Mouse (Mus musculus): ENCODE results near the gene Krt78. TPM values are rescaled to one million over a fixed set of nuclear protein-coding genes. Genes with fewer than 3 reads are reported as not detected.
"Not testable (repeated sequence)": the region's sequence is repeated elsewhere in the genome, so short reads cannot be mapped to it uniquely, and the experiment has no call there.

Krt78 gene
- 0.04 and 0.10 TPM in 2 replicates for polyA plus RNA-seq (2015; fragmentation: Nextera tagmentation; extraction: Ambion mirVana)

DNA sequence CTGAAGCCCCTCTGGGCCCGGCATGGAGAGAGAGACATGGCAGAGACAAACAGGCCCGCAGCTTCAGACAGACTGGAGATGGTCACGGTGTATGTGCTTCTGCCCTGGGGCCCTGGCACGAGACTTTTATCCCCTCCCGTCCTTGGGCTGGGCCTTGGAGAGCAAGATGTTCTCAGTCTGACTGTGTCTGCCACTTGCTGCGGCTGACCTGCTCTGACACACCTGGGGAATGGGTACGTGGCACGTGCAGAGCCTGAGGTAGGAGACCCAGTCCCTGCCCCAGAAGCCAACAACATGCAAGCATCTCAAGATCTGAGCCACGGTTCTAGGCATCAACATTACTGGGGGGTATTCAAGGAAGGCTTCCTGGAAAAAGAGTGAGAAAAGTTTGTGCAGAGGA, at the start of gene Krt78:
Gene Krt78, minus strand, starts transcription at position 101 of the 400 bp plus-strand sequence.
- ATAC-seq (replicated peaks; ENCODE audit: insufficient number of reproducible peaks, insufficient read depth, low FRiP score, low read depth), result no peak
- Histone ChIP-seq H3K4me1 (replicated peaks) (no peaks in the 10 kb centered on the region), H3K9ac (no peak within 1 kb of the TSS), H3K36me3 (no peaks in the 10 kb centered on the region), H3K27ac (no peak within 1 kb of the TSS), H3K27me3 (no peaks in the 10 kb centered on the region), H3K4me3 (no peak within 1 kb of the TSS), H3K4me2 (no peak within 1 kb of the TSS), H3K9me3 (replicated peaks) (no peaks in the 10 kb centered on the region)
- 81% methylated on average over 9 of the region's 9 CpGs for WGBS

DNA sequence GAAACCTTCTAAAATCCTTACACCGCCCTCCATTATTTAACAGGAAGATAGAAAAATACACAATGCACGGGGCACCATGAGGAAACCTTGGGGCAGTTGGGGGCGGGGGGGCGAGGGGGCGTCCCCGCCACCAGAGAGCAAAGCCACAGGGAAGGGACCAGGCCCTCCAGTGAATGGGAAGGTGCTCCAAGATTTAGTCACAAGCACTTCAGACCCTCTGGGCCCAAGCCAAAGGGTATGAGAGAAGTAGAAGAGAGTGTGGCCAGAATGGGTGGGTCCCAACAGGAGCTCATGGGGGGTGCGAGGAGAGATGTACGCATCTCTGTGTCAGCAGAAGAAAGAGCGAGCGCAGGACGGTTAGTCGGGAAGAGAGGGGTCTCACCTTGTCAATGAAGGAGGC, 49.4 kb upstream of the Krt78 start:
- peak overlapping the region; percentile 46; the same call in 1 of the 2 replicates for H3K9ac ChIP-seq
- peaks cover 32% of the 10 kb centered on the region for H3K27me3 ChIP-seq
- H3K27ac ChIP-seq, result peak overlapping the region; percentile 1; the same call in 1 of the 2 replicates
- no peak for ATAC-seq (replicated peaks; ENCODE audit: insufficient number of reproducible peaks, insufficient read depth, low FRiP score, low read depth)
- H3K4me2 ChIP-seq, result peak overlapping the region; percentile 66
- peak overlapping the region; percentile 48 for H3K4me3 ChIP-seq
- H3K36me3 ChIP-seq, result no peaks in the 10 kb centered on the region
- WGBS, result 26% methylated on average over 12 of the region's 12 CpGs
- no peaks in the 10 kb centered on the region for H3K9me3 ChIP-seq (replicated peaks)
- H3K4me1 ChIP-seq (replicated peaks), result peaks cover 8% of the 10 kb centered on the region

DNA sequence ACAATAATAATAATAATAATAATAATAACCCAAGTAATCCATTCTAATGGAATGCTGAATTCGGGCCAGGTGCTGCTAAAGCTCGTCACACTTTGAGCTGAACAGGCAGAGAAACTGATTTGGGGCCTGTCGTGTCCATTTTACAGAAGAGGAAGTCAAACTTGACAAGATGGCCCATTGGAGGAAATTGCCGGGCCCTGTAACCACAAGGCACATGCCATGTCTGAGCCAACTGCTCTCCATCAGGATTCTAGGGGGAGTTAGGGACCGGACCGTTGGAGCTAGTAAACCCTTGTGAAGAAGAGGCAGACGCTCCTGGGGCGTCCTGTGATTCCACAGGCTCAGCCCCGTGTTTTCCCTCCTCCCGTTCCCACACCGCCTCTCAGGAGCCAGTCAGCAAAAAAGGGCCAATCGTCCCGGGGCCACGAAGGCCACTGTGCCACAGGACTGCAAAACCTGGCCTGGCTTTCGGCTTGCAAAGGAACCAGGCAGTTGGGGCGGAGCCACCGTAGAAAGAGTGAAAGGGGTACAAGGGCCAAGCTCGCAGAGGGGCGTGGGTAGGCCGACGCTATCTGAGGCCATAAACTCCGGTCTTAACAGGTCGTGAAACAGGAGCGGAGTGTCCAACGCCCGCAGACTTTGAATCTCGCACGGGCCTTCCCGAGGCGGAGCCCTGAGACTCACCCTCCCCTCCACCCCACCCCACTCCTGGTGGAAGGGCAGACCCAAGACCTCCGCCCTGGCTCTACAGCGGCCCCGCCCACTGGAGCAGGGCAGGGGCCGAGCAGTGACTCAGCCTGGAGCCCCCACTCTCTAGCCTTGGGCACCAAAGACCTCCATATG, 48.8 kb upstream of the Krt78 start:
- Histone ChIP-seq H3K27me3 (peaks cover 32% of the 10 kb centered on the region), H3K4me1 (replicated peaks) (peaks cover 8% of the 10 kb centered on the region), H3K9ac (peak overlapping the region; percentile 46), H3K4me3 (peak overlapping the region; percentile 48), H3K9me3 (replicated peaks) (no peaks in the 10 kb centered on the region), H3K4me2 (peak overlapping the region; percentile 66), H3K36me3 (no peaks in the 10 kb centered on the region), H3K27ac (peak overlapping the region; percentile 1; the same call in 1 of the 2 replicates)
- peak; percentile 59 for ATAC-seq (replicated peaks; ENCODE audit: insufficient number of reproducible peaks, insufficient read depth, low FRiP score, low read depth)
- WGBS, result 5% methylated on average over 34 of the region's 34 CpGs

- no peak for ATAC-seq (replicated peaks; ENCODE audit: insufficient number of reproducible peaks, insufficient read depth, low FRiP score, low read depth)
- H3K36me3 ChIP-seq, result no peaks in the 10 kb centered on the region
- WGBS, result 80% methylated on average over 11 of the region's 11 CpGs
- H3K9me3 ChIP-seq (replicated peaks), result no peaks in the 10 kb centered on the region
- H3K4me1 ChIP-seq (replicated peaks), result peaks cover 8% of the 10 kb centered on the region
- H3K27ac ChIP-seq, result no peak overlapping the region
- H3K4me2 ChIP-seq, result no peak overlapping the region
- H3K9ac ChIP-seq, result no peak overlapping the region
- peaks cover 20% of the 10 kb centered on the region for H3K27me3 ChIP-seq
- H3K4me3 ChIP-seq, result no peak overlapping the region
Observed at GRCm38 (mm10) chr15:101999676-102000335, 45.7 kb upstream of the Krt78 start.

- WGBS, result 83% methylated on average over 11 of the region's 11 CpGs
- no peak for ATAC-seq (replicated peaks; ENCODE audit: insufficient number of reproducible peaks, insufficient read depth, low FRiP score, low read depth)
- H3K4me3 ChIP-seq, result no peak overlapping the region
- H3K4me2 ChIP-seq, result no peak overlapping the region
- no peaks in the 10 kb centered on the region for H3K36me3 ChIP-seq
- no peak overlapping the region for H3K27ac ChIP-seq
- no peaks in the 10 kb centered on the region for H3K9me3 ChIP-seq (replicated peaks)
- peaks cover 17% of the 10 kb centered on the region for H3K27me3 ChIP-seq
- H3K9ac ChIP-seq, result no peak overlapping the region
- H3K4me1 ChIP-seq (replicated peaks), result peaks cover 8% of the 10 kb centered on the region
Observed at GRCm38 (mm10) chr15:101999156-101999555, 45.1 kb upstream of the Krt78 start.

- H3K36me3 ChIP-seq; H3K27me3 ChIP-seq; H3K4me2 ChIP-seq; H3K4me3 ChIP-seq; ATAC-seq (replicated peaks; ENCODE audit: insufficient number of reproducible peaks, insufficient read depth, low FRiP score, low read depth); H3K27ac ChIP-seq; H3K4me1 ChIP-seq (replicated peaks); H3K9me3 ChIP-seq (replicated peaks); H3K9ac ChIP-seq: not testable (repeated sequence)
- 84% methylated on average over 11 of the region's 11 CpGs for WGBS
Observed at GRCm38 (mm10) chr15:101996450-101997078, 42.5 kb upstream of the Krt78 start.

- ATAC-seq (replicated peaks; ENCODE audit: insufficient number of reproducible peaks, insufficient read depth, low FRiP score, low read depth), result no peak
- H3K36me3 ChIP-seq, result no peaks in the 10 kb centered on the region
- 83% methylated on average over 4 of the region's 4 CpGs for WGBS
- no peak overlapping the region for H3K27ac ChIP-seq
- H3K4me1 ChIP-seq (replicated peaks), result no peaks in the 10 kb centered on the region
- H3K27me3 ChIP-seq, result peaks cover 3% of the 10 kb centered on the region; the same call in 1 of the 2 replicates
- H3K4me2 ChIP-seq, result no peak overlapping the region
- no peak overlapping the region for H3K4me3 ChIP-seq
- no peak overlapping the region for H3K9ac ChIP-seq
- H3K9me3 ChIP-seq (replicated peaks), result no peaks in the 10 kb centered on the region
Observed at GRCm38 (mm10) chr15:101995484-101996236, 41.6 kb upstream of the Krt78 start.

- H3K4me3 ChIP-seq, result no peak overlapping the region
- H3K9me3 ChIP-seq (replicated peaks), result no peaks in the 10 kb centered on the region
- no peak for ATAC-seq (replicated peaks; ENCODE audit: insufficient number of reproducible peaks, insufficient read depth, low FRiP score, low read depth)
- peaks cover 3% of the 10 kb centered on the region; the same call in 1 of the 2 replicates for H3K27me3 ChIP-seq
- H3K36me3 ChIP-seq, result no peaks in the 10 kb centered on the region
- H3K9ac ChIP-seq, result no peak overlapping the region
- no peak overlapping the region for H3K27ac ChIP-seq
- no peak overlapping the region for H3K4me2 ChIP-seq
- no peaks in the 10 kb centered on the region for H3K4me1 ChIP-seq (replicated peaks)
- WGBS, result 88% methylated on average over 6 of the region's 6 CpGs
Observed at GRCm38 (mm10) chr15:101994365-101994764, 40.3 kb upstream of the Krt78 start.

DNA sequence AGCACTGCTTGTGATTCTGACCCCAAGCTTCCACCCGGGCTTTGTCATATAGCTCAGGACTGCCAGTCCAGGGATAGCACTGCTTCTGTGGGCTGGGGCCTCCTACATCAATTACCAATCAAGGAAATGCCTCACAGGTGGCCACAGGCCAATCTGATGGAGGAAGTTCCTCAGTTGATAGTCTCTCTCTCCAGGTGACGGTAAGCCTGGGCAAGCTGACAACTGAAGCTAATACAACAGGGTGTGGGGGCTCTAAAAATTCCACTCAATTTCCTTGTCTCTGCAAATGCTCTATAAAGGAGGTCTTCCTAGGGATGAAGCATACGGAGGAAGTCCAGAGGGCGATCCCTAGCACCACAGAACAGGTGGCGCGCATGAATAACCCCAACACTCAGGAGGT, 36.9 kb upstream of the Krt78 start:
- H3K4me3 ChIP-seq, result no peak overlapping the region
- H3K4me1 ChIP-seq (replicated peaks), result 0 out of 2 replicates have a peak, but pooled peaks cover 5% of the 10 kb centered on the region
- 81% methylated on average over 6 of the region's 6 CpGs for WGBS
- no peaks in the 10 kb centered on the region for H3K9me3 ChIP-seq (replicated peaks)
- ATAC-seq (replicated peaks; ENCODE audit: insufficient number of reproducible peaks, insufficient read depth, low FRiP score, low read depth), result no peak
- no peak overlapping the region for H3K9ac ChIP-seq
- H3K36me3 ChIP-seq, result no peaks in the 10 kb centered on the region
- H3K4me2 ChIP-seq, result no peak overlapping the region
- H3K27me3 ChIP-seq, result peaks cover 3% of the 10 kb centered on the region; the same call in 1 of the 2 replicates
- no peak overlapping the region for H3K27ac ChIP-seq

GRCm38 (mm10) chr15:101988714-101989113, 34.6 kb upstream of the Krt78 start:
- peaks cover 10% of the 10 kb centered on the region for H3K4me1 ChIP-seq (replicated peaks)
- no peak overlapping the region for H3K4me2 ChIP-seq
- no peak for ATAC-seq (replicated peaks; ENCODE audit: insufficient number of reproducible peaks, insufficient read depth, low FRiP score, low read depth)
- H3K36me3 ChIP-seq, result no peaks in the 10 kb centered on the region
- WGBS, result 63% methylated on average over 8 of the region's 8 CpGs
- no peak overlapping the region for H3K9ac ChIP-seq
- no peaks in the 10 kb centered on the region for H3K9me3 ChIP-seq (replicated peaks)
- no peaks in the 10 kb centered on the region; the same call in 1 of the 2 replicates for H3K27me3 ChIP-seq
- H3K4me3 ChIP-seq, result no peak overlapping the region
- no peak overlapping the region for H3K27ac ChIP-seq

Measured in heart, embryonic 15.5 days (tissue).